Mouse (Mus musculus) lung, postnatal 25 days (tissue): ENCODE measurements around the gene Cysrt1.
A peak's percentile ranks its signal among the peaks of the same experiment; 100 is the strongest.

Source experiments
- DNase-seq: peaks from one replicate; pipeline ENCODE4 v3.0.0; 2022; ENCODE audit warnings: low spot score

Cysrt1 gene

GRCm38 (mm10) chr2:25234551-25235220 is 7.6 kb downstream of the Cysrt1 start:
- no peak for DNase-seq

- no peak for DNase-seq
These were observed 8.2 kb downstream of the Cysrt1 start, which contains the start of gene Slc34a3 for GRCm38 (mm10) chr2:25234050-25234449. Gene Slc34a3, minus strand, starts transcription at chr2:25234364.

- no peak for DNase-seq
These were observed 8.8 kb downstream of the Cysrt1 start for GRCm38 (mm10) chr2:25233421-25233820.

GRCm38 (mm10) chr2:25231038-25231437 is 11.2 kb downstream of the Cysrt1 start:
- no peak for DNase-seq

- DNase-seq, result no peak
These were observed 11.7 kb downstream of the Cysrt1 start for GRCm38 (mm10) chr2:25230581-25230980.

- no peak for DNase-seq
These were observed 12.7 kb downstream of the Cysrt1 start for GRCm38 (mm10) chr2:25229582-25229981.

- DNase-seq, result no peak
These were observed 13.2 kb downstream of the Cysrt1 start for GRCm38 (mm10) chr2:25228995-25229530.

GRCm38 (mm10) chr2:25228431-25228889 is 13.8 kb downstream of the Cysrt1 start:
- peak; percentile 95 for DNase-seq

- no peak for DNase-seq
These were observed 14.8 kb downstream of the Cysrt1 start for GRCm38 (mm10) chr2:25227406-25227805.

GRCm38 (mm10) chr2:25226864-25227263 is 15.4 kb downstream of the Cysrt1 start:
- no peak for DNase-seq

- DNase-seq, result no peak
These were observed 16.4 kb downstream of the Cysrt1 start for GRCm38 (mm10) chr2:25225811-25226379.

GRCm38 (mm10) chr2:25224766-25225752 is 17.2 kb downstream of the Cysrt1 start:
- peak; percentile 100 for DNase-seq

GRCm38 (mm10) chr2:25224492-25224765 is 17.8 kb downstream of the Cysrt1 start, which contains the start of gene Tubb4b:
Gene Tubb4b, minus strand, starts transcription at chr2:25224702.
- DNase-seq, result no peak

- DNase-seq, result peak; percentile 87
These were observed 18.4 kb downstream of the Cysrt1 start for GRCm38 (mm10) chr2:25223681-25224491.

GRCm38 (mm10) chr2:25221331-25221772 is 20.9 kb downstream of the Cysrt1 start:
- DNase-seq, result no peak

- DNase-seq, result no peak
These were observed 23.8 kb downstream of the Cysrt1 start, which contains the start of gene Fam166a for GRCm38 (mm10) chr2:25218445-25218844. Gene Fam166a, plus strand, starts transcription at chr2:25218745.

GRCm38 (mm10) chr2:25217666-25218065 is 24.6 kb downstream of the Cysrt1 start:
- no peak for DNase-seq

GRCm38 (mm10) chr2:25214444-25214843 is 27.8 kb downstream of the Cysrt1 start, which contains the start of gene Stpg3:
Gene Stpg3, minus strand, starts transcription at chr2:25214637.
- DNase-seq, result no peak

- DNase-seq, result no peak
These were observed 28.9 kb downstream of the Cysrt1 start for GRCm38 (mm10) chr2:25213266-25213865.

GRCm38 (mm10) chr2:25211121-25211670 is 31.1 kb downstream of the Cysrt1 start, which contains the start of gene Nelfb:
Gene Nelfb, minus strand, starts transcription at chr2:25211489.
- DNase-seq, result peak; percentile 92
